Mouse (Mus musculus) heart, postnatal 10 days (tissue): ENCODE measurements around the gene Fam241b. TPM values are rescaled to one million over a fixed set of nuclear protein-coding genes. Genes with fewer than 3 reads are reported as not detected.

Experiments
- DNase-seq, 2 experiments: peaks; one replicate each; pipeline ENCODE4 v3.0.0; 2021
- intact Hi-C: fragments of 180-260 bp; cut with DNase I; formaldehyde crosslinking; loops from one replicate; pipeline ENCODE4 v1.15.1; 2025
- total RNA-seq, 2 experiments: library from RNA; stranded (reverse); gene quantifications; 2 replicates each; pipeline ENCODE4 v1.2.3; 2021

The Fam241b gene
- under 1 TPM in 1 of 2 experiments, not detected in 1; 0.52 TPM for total RNA-seq

DNA sequence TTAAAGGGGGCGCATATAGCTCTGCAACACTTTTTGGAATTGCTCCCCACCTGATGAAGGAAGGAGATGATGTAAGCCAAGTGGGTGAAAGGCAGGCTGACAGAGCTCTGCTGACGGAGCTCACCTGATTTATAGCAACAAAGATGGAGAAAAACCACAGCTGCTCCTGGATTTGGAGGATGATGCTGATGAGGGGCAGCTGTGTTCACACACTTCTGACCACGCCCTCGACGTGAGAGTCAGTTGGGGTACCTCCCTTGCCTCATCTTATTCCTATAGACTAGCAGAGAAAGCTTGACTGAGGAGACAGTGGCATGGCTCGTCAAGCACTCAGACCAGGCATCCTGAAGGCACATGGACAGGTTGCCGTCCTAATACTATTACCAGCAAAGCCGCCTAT is at the start of gene Fam241b:
TSS of gene Fam241b (minus strand) at position 101 of the 400 bp plus-strand sequence.
- DNase-seq, result no peak
- intact Hi-C loops, result no loop called here

DNA sequence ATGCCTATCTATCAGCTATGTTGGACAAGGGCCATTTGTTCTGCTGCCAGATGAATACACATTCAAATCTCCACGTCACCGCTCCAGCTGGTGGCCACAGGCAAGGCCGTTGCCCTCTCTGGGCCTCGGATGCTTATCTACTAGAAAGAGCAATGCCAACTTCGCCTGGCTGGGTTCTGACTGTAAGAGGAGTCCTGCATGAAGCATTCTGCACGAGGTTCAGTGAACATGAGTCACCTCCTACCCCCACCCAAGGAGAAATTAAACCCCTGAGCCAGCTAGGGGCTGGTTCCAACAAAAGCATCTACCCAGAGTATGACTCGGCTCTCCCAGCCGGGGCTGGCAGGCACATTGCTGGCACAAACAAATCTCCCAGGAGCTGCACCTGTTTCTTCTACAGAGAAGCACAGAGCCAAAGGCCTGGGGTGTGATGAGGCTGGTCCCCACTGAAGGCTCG is 49.0 kb upstream of the Fam241b start:
- DNase-seq, result peak; percentile 28 to 36
- intact Hi-C loops, result no loop called here

DNA sequence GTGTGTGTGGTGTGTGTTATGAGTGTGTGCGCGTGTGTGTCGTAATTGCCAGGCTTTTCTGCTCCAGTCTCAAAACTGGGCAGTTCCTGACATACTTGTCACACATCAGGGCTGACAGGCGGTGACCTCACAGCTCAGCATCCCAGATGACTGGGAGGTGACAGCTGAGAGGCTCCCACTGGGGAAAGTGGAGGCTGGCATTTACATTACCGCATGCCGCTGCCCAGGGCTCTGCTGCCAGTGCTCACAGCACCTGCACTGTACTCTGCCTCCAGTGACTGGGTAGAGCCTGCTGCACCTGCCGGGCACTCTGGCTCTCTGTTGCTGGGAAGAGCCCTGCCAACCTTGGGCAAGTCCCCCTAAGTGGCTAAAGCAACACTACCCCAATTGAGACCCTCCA is 47.1 kb upstream of the Fam241b start:
- intact Hi-C loops, result no loop called here

DNA sequence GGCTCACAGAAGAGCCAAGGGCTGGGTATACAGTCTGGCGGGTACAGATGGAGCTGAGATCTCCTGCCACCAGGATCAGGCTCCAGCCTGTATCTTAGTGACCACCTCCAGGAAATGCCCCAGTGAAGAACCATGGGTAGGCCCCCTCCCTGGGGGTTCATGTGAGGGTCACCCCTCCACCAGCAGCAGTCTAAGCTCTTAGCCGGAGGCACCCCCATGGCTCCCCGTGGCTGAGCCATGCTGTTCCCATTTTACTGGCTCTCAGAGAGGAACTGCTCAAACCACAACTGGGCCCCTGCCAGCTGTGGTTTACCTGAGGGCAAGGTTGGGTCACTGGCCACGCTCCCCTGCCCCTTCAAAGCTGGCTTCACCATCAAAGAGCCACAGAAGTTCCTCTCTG is 46.2 kb upstream of the Fam241b start:
- intact Hi-C loops, result loop anchor here (5.0 kb wide), 1 partner anchor 187 kb away; the partner anchor contains the start of gene Hk1

More for the DNA sequence above, 47.1 kb upstream of the Fam241b start:
- no peak for DNase-seq

DNA sequence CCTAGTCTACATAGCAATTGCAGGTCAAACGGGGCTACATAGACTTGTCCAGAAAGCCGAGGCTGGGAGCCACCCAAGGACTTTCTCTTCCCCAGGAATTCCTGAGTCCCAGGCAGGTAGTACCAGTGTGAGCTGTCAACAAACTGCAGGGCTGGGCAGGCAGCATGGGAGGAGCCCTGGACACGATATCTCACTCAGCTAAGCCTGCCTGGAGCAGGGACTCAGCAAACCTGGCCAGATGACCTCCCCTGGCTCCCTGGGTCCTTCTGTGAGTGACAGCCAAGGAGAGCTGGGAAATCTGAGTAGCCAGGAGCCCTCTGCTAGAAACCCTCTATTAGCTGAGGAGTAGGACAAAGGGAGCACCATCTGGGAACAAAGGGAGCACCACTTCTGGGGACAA is 45.6 kb upstream of the Fam241b start:
- DNase-seq, result no peak
- intact Hi-C loops, result loop anchor here (5.0 kb wide), 1 partner anchor 188 kb away; the partner anchor contains the start of gene Hk1

More for the DNA sequence above, 46.2 kb upstream of the Fam241b start:
- no peak for DNase-seq

- DNase-seq, result peak; percentile 83 to 90
- intact Hi-C loops, result loop anchor here (1.0 to 5.0 kb wide), 3 partner anchors 56 to 224 kb away; partner anchors contain the start of gene Hk1
Measured at GRCm38 (mm10) chr10:62186882-62187281, 43.2 kb upstream of the Fam241b start.

DNA sequence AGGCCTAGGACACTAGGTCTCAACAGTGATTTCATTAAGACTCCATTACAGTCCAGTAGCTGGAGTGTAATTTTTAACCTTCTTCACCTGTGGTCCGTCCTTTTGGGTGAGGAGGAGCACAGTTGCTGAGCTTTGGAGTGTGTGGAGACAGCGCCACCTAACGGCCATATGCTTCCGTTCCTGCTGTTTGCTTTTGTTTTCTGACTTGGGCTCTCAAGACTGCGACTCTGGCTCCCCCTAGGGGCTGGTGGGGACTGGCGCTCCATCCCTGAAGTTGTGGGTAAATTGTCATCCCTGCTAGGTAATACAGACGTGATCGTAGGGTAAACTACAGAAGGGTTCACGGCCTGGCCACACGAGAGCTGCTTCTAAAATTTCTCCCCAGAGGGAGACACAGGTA is 39.3 kb upstream of the Fam241b start:
- DNase-seq, result peak; percentile 93 to 97
- intact Hi-C loops, result loop anchor here (1.0 to 5.0 kb wide), 5 partner anchors 78 to 346 kb away; no protein-coding TSS in a partner anchor

DNA sequence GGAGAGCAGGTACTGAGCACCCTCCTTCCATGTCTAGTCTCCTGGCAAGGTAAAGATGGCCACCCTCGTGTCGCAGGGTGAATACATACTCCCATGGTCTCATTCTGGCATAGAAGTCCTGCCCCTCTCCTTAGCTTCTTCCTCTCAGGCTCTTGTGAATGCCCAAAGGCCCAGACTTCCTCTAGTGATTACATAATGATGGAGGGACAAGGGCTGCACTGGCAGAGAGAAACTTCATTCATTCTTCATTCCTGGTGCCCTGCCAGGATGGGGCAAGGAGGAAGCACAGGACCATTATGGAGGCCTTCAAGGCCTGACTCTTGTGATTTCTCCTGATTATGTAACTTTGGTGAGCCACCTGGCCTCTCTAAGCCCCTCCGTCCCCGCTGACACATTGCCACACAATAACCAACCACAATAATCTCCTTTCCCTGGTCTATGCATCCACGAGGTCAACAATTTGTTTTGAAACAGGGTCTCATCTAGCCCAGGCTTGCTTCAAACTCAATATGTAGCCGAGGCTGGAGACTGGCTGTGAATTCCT is 38.8 kb upstream of the Fam241b start:
- DNase-seq, result no peak
- intact Hi-C loops, result loop anchor here (1.0 to 5.0 kb wide), 5 partner anchors 77 to 345 kb away; no protein-coding TSS in a partner anchor

GRCm38 (mm10) chr10:62181701-62182100 is 38.0 kb upstream of the Fam241b start:
- intact Hi-C loops, result loop anchor here (2.0 to 5.0 kb wide), 4 partner anchors 129 to 344 kb away; no protein-coding TSS in a partner anchor
- no peak for DNase-seq

- intact Hi-C loops, result loop anchor here (5.0 kb wide), 2 partner anchors 128 to 343 kb away; no protein-coding TSS in a partner anchor
- DNase-seq, result no peak
Measured at GRCm38 (mm10) chr10:62179944-62180343, 36.2 kb upstream of the Fam241b start.

- intact Hi-C loops, result no loop called here
- no peak for DNase-seq
Measured at GRCm38 (mm10) chr10:62174533-62175313, 31.0 kb upstream of the Fam241b start.

DNA sequence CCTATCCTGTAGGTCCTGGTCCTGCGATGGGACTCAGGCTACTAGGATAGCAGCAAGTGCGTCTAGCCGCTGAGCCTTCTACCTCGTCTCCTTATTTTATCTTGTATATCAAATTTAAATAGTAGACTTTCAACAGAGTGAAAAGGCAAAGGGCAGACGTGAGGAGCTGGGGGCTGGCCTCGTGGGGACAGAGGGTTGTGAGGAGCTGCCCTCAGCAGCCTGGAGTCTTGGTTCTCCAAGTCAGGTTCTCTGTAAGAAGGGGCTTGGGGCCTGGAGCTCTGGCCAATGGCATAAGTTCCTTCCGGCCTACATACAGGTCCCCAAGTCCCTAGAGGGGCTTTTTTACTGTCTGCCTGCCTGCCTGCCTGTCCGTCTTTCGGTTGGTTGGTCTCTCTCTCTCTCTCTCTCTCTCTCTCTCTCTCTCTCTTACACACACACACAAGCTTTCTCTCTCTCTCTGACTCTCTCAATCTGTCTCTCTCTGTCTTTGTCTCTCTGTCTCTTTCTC is 30.3 kb upstream of the Fam241b start:
- DNase-seq, result no peak
- intact Hi-C loops, result no loop called here

- no peak for DNase-seq
- intact Hi-C loops, result no loop called here
Measured at GRCm38 (mm10) chr10:62172841-62173553, 29.3 kb upstream of the Fam241b start.

DNA sequence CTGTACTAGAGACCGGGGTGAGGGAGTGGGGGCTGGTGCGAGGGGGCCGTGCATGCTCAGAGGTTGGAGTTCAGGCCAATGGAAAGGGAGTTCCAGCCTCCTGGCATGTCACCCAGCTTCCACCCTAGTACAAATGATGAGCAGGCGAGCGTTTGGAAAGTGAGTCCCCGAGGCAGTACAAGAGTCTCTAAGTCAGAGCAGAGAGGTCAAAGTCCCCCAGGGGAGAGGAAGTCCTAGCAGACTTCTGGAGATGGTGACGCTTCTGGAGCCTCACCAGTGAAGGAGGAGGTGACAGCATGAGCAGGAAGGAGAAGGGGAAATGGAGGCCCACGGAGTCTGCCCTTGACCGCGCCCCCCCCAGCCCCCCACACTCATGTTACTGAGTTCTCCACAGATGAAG is 18.7 kb upstream of the Fam241b start:
- peak; percentile 24 to 25 for DNase-seq
- intact Hi-C loops, result no loop called here

GRCm38 (mm10) chr10:62149929-62150328 is 6.2 kb upstream of the Fam241b start:
- no peak for DNase-seq
- intact Hi-C loops, result no loop called here

GRCm38 (mm10) chr10:62147466-62148248 is 3.9 kb upstream of the Fam241b start:
- no peak for DNase-seq

GRCm38 (mm10) chr10:62145957-62146356 is 2.2 kb upstream of the Fam241b start:
- intact Hi-C loops, result no loop called here
- DNase-seq, result no peak

More at GRCm38 (mm10) chr10:62147466-62148248, 3.9 kb upstream of the Fam241b start:
- intact Hi-C loops, result no loop called here

DNA sequence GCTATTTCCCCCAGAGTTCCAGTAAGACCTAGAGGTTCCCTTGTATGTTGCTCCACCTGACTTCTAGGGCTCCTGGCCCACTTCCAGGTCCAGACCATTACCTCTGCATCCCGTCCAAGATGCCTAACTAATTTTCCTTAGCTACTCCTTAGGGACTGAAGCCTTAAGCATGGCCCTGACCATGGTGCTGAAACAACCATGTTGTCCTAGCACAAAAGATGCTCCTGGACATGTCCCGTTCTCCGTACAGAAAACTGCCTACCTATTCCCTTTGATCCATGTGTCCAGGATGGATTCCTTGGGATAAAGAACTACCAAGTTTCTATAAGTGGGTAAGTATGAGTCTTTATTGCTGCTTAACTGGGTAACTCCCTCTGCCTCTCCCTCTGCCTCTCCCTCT is 5.7 kb downstream of the Fam241b start:
- peak; percentile 24 to 33 for DNase-seq
- intact Hi-C loops, result no loop called here

DNA sequence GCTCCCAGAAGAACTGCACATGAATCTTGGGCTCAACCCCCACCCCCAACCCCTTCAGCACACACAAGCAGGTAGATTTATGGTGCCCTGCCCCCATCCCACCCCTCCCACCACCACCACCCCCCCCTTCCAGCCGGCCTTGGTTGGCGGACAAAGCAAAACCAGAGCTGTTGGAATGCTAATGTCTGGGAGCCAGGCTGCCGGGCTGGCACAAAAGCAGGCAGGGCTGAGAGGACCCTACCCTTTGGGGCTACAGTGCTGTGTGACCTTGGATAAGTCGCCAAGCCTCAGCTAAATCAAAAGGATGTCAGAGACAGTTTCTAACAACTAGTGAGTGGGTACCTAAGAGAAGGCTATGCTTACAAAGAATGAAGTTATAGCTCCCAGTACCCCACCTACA is 6.6 kb downstream of the Fam241b start:
- no peak for DNase-seq
- intact Hi-C loops, result no loop called here
